Mouse (Mus musculus) G1E (cell line): Measurements from ENCODE around the gene Ndufs6.

Source experiments
- CTCF ChIP-seq: IDR thresholded peaks from 2 replicates; pipeline ENCODE4 v1.5.1; 2012; ENCODE audit warnings: low read depth, low read length, inconsistent platforms, mixed read lengths
- GATA1 ChIP-seq: IDR thresholded peaks from 2 replicates; pipeline ENCODE4 v1.6.1; 2012; ENCODE audit warnings: borderline replicate concordance, low read length, inconsistent platforms, mixed read lengths
- GATA2 ChIP-seq: IDR thresholded peaks from 2 replicates; pipeline ENCODE4 v1.6.1; 2012; ENCODE audit warnings: low read depth, low read length, inconsistent platforms, borderline replicate concordance
- POLR2AphosphoS5 ChIP-seq: IDR thresholded peaks from 2 replicates; pipeline ENCODE4 v1.6.1; 2012; ENCODE audit warnings: low read depth, low read length, inconsistent platforms; ENCODE audit not compliant: insufficient replicate concordance
- TAL1 ChIP-seq: conservative IDR thresholded peaks from 2 replicates; pipeline ENCODE4 v1.6.1; 2012; ENCODE audit warnings: low read depth, low read length, inconsistent platforms, mixed read lengths

DNA sequence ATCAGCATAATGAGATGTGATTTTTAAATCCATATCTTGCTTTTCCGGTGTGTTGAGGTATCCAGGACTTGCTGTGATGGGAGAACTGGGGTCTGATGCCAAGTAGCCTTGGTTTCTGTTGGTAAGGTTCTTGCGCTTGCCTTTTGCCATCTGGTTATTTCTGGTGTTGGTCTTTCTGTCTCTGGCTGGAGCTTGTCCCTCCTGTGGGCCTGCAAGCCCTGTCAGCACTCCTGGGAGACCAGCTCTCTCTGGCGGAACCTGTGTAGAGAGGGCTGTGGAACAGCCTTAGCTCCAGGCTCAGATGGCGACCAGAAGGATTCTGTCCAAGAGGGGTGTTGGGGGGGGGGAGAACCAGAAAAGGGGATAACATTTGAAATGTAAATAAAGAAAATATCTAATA is 18.4 kb upstream of the Ndufs6 start:
- TF ChIP-seq CTCF (no peak), GATA1 (no peak), GATA2 (no peak), TAL1 (no peak), POLR2AphosphoS5 (no peak)
